Mouse (Mus musculus) MEL (cell line): ENCODE measurements around the gene Myo1h. TPM values are rescaled to one million over a fixed set of nuclear protein-coding genes. Genes with fewer than 3 reads are reported as not detected.

Experiments used
- DNase-seq: peaks from one replicate; pipeline ENCODE4 v3.0.0; 2011; ENCODE audit warnings: low read depth, low spot score
- H3K27ac ChIP-seq: 2 replicates; pipeline ENCODE4 v1.5.1; 2012; ENCODE audit warnings: low read depth, mild to moderate bottlenecking, control low read depth, low read length, moderate library complexity; ENCODE audit not compliant: control insufficient read depth
- H3K27me3 ChIP-seq, 2 experiments: fragments of 150-350 bp in 1 of 2; sonication (generic) in 1 of 2; 2 replicates each; pipeline ENCODE4 v1.6.1; 2012; ENCODE audit warnings: low read length in 2 of 2, mild to moderate bottlenecking in 2 of 2, improper control_type of control experiment in 1 of 2, moderate library complexity in 1 of 2; ENCODE audit not compliant: insufficient read depth in 2 of 2, control insufficient read depth in 1 of 2
- H3K36me3 ChIP-seq, 2 experiments: 2 replicates each; pipeline ENCODE4 v1.6.1; 2012 to 2014; ENCODE audit warnings: low read length in 2 of 2, improper control_type of control experiment in 1 of 2, inconsistent platforms in 1 of 2, mild to moderate bottlenecking in 1 of 2; ENCODE audit not compliant: insufficient read depth in 2 of 2, control insufficient read depth in 1 of 2
- H3K4me1 ChIP-seq, 2 experiments: fragments of 150-350 bp in 1 of 2; sonication (generic) in 1 of 2; 2 replicates each; pipeline ENCODE4 v1.6.1; 2012; ENCODE audit warnings: low read length in 2 of 2, improper control_type of control experiment in 1 of 2, mild to moderate bottlenecking in 1 of 2; ENCODE audit not compliant: insufficient read depth in 2 of 2, control insufficient read depth in 1 of 2
- H3K4me3 ChIP-seq, 2 experiments: fragments of 150-350 bp in 1 of 2; sonication (generic) in 1 of 2; 2 replicates each; pipeline ENCODE4 v1.5.1; 2012; ENCODE audit warnings: low read depth in 2 of 2, low read length in 2 of 2, mild to moderate bottlenecking in 2 of 2, moderate library complexity in 2 of 2, control low read depth in 1 of 2, improper control_type of control experiment in 1 of 2; ENCODE audit not compliant: control insufficient read depth in 1 of 2, insufficient read depth in 1 of 2
- H3K79me2 ChIP-seq: 2 replicates; pipeline ENCODE4 v1.6.1; 2012; ENCODE audit warnings: mild to moderate bottlenecking, low read length, moderate library complexity; ENCODE audit not compliant: control insufficient read depth, poor library complexity, insufficient read depth
- H3K9ac ChIP-seq: 2 replicates; pipeline ENCODE4 v1.6.1; 2012; ENCODE audit warnings: low read depth, mild to moderate bottlenecking, control low read depth, low read length, moderate library complexity; ENCODE audit not compliant: control insufficient read depth, poor library complexity, severe bottlenecking
- H3K9me3 ChIP-seq: fragments of 150-350 bp; sonication (generic); replicated peaks from 2 replicates; pipeline ENCODE4 v1.6.1; 2012; ENCODE audit warnings: mild to moderate bottlenecking, low read length, improper control_type of control experiment, moderate library complexity; ENCODE audit not compliant: insufficient read depth
- BHLHE40 ChIP-seq: IDR thresholded peaks from 2 replicates; pipeline ENCODE4 v1.6.1; 2012; ENCODE audit warnings: low read depth, mild to moderate bottlenecking, inconsistent platforms, low read length, improper control_type of control experiment, borderline replicate concordance
- CHD2 ChIP-seq: IDR thresholded peaks from 2 replicates; pipeline ENCODE4 v1.6.1; 2011; ENCODE audit warnings: low read length, improper control_type of control experiment
- CTCF ChIP-seq, 3 experiments: IDR thresholded peaks in 2 of 3; conservative IDR thresholded peaks in 1 of 3; 2 replicates each; pipeline ENCODE4 v1.5.1; 2011 to 2012; ENCODE audit warnings: low read length in 3 of 3, low read depth in 2 of 3, mild to moderate bottlenecking in 2 of 3, improper control_type of control experiment in 1 of 3, inconsistent platforms in 1 of 3, mixed read lengths in 1 of 3, moderate library complexity in 1 of 3; ENCODE audit not compliant: control insufficient read depth in 1 of 3, insufficient read depth in 1 of 3, poor library complexity in 1 of 3, severe bottlenecking in 1 of 3
- EP300 ChIP-seq, 2 experiments: IDR thresholded peaks; 2 replicates each; pipeline ENCODE4 v1.6.1; 2011; ENCODE audit warnings: improper control_type of control experiment in 2 of 2, low read length in 2 of 2, low read depth in 1 of 2, mild to moderate bottlenecking in 1 of 2
- GABPA ChIP-seq: IDR thresholded peaks from 2 replicates; pipeline ENCODE4 v1.6.1; 2012; ENCODE audit warnings: low read depth, mild to moderate bottlenecking, inconsistent platforms, low read length, improper control_type of control experiment, moderate library complexity
- JUND ChIP-seq: IDR thresholded peaks from 2 replicates; pipeline ENCODE4 v1.6.1; 2011; ENCODE audit warnings: low read depth, mild to moderate bottlenecking, improper control_type of control experiment, low read length
- KAT2A ChIP-seq: conservative IDR thresholded peaks from 2 replicates; pipeline ENCODE4 v1.6.1; 2012; ENCODE audit warnings: low read depth, low read length, improper control_type of control experiment, inconsistent platforms
- MAX ChIP-seq: IDR thresholded peaks from 2 replicates; pipeline ENCODE4 v1.6.1; 2011; ENCODE audit warnings: low read length, improper control_type of control experiment
- MEF2A ChIP-seq: IDR thresholded peaks from 2 replicates; pipeline ENCODE4 v1.6.1; 2014; ENCODE audit warnings: low read depth, mild to moderate bottlenecking, inconsistent platforms, low read length, improper control_type of control experiment; ENCODE audit not compliant: poor library complexity, insufficient replicate concordance, severe bottlenecking; ENCODE audit errors: extremely low read depth
- MXI1 ChIP-seq: IDR thresholded peaks from 2 replicates; pipeline ENCODE4 v1.6.1; 2011; ENCODE audit warnings: mild to moderate bottlenecking, low read depth, low read length, improper control_type of control experiment
- MYB ChIP-seq: IDR thresholded peaks from 2 replicates; pipeline ENCODE4 v1.6.1; 2011; ENCODE audit warnings: mild to moderate bottlenecking, low read depth, low read length, improper control_type of control experiment
- MYC ChIP-seq: IDR thresholded peaks from 2 replicates; pipeline ENCODE4 v1.6.1; 2011; ENCODE audit warnings: low read depth, mild to moderate bottlenecking, low read length, improper control_type of control experiment, moderate library complexity
- NELFE ChIP-seq: IDR thresholded peaks from 2 replicates; pipeline ENCODE4 v1.6.1; 2011; ENCODE audit warnings: low read depth, low read length, improper control_type of control experiment
- NRF1 ChIP-seq: IDR thresholded peaks from 2 replicates; pipeline ENCODE4 v1.6.1; 2014; ENCODE audit warnings: low read depth, mild to moderate bottlenecking, inconsistent platforms, low read length, improper control_type of control experiment, moderate library complexity; ENCODE audit not compliant: poor library complexity, insufficient read depth, severe bottlenecking
- POLR2A ChIP-seq, 2 experiments: IDR thresholded peaks; 2 replicates each; pipeline ENCODE4 v1.6.1; 2011 to 2012; ENCODE audit warnings: low read length in 2 of 2, mild to moderate bottlenecking in 2 of 2, control low read depth in 1 of 2, improper control_type of control experiment in 1 of 2, low read depth in 1 of 2, moderate library complexity in 1 of 2; ENCODE audit not compliant: control insufficient read depth in 1 of 2, insufficient read depth in 1 of 2, poor library complexity in 1 of 2
- POLR2AphosphoS5 ChIP-seq: IDR thresholded peaks from 2 replicates; pipeline ENCODE4 v1.6.1; 2012; ENCODE audit warnings: low read depth, borderline replicate concordance, mild to moderate bottlenecking, inconsistent platforms, low read length, moderate library complexity, mixed read lengths
- SIN3A ChIP-seq: IDR thresholded peaks from 2 replicates; pipeline ENCODE4 v1.6.1; 2012; ENCODE audit warnings: low read length, improper control_type of control experiment, inconsistent platforms
- SMC3 ChIP-seq: IDR thresholded peaks from 2 replicates; pipeline ENCODE4 v1.6.1; 2011; ENCODE audit warnings: low read depth, low read length, improper control_type of control experiment
- TAL1 ChIP-seq: IDR thresholded peaks from 2 replicates; pipeline ENCODE4 v1.6.1; 2012; ENCODE audit warnings: mild to moderate bottlenecking, inconsistent platforms, low read length, moderate library complexity, mixed read lengths
- UBTF ChIP-seq: IDR thresholded peaks from 2 replicates; pipeline ENCODE4 v1.6.1; 2012; ENCODE audit warnings: low read depth, mild to moderate bottlenecking, inconsistent platforms, low read length, improper control_type of control experiment, moderate library complexity, borderline replicate concordance; ENCODE audit not compliant: insufficient read depth
- USF1 ChIP-seq: IDR thresholded peaks from 2 replicates; pipeline ENCODE4 v1.6.1; 2014; ENCODE audit warnings: low read depth, mild to moderate bottlenecking, inconsistent platforms, low read length, improper control_type of control experiment, moderate library complexity
- ZC3H11A ChIP-seq: IDR thresholded peaks from 2 replicates; pipeline ENCODE4 v1.6.1; 2012; ENCODE audit warnings: low read depth, mild to moderate bottlenecking, inconsistent platforms, low read length, improper control_type of control experiment
- ZKSCAN1 ChIP-seq: IDR thresholded peaks from 2 replicates; pipeline ENCODE4 v1.6.1; 2012; ENCODE audit warnings: low read depth, mild to moderate bottlenecking, inconsistent platforms, low read length, improper control_type of control experiment, moderate library complexity
- ZMIZ1 ChIP-seq: IDR thresholded peaks from 2 replicates; pipeline ENCODE4 v1.6.1; 2012; ENCODE audit warnings: low read depth, mild to moderate bottlenecking, inconsistent platforms, low read length, improper control_type of control experiment, moderate library complexity
- ZNF384 ChIP-seq: IDR thresholded peaks from 2 replicates; pipeline ENCODE4 v1.6.1; 2012; ENCODE audit warnings: low read depth, mild to moderate bottlenecking, inconsistent platforms, low read length, improper control_type of control experiment
- polyA plus RNA-seq, 2 experiments: library from polyadenylated mRNA; stranded (reverse) in 1 of 2; unstranded in 1 of 2; fragments of >175 nt in 1 of 2; fragments of >200 nt in 1 of 2; gene quantifications; 2 replicates each; pipeline versions ENCODE4 v1.2.1 to v1.2.4; 2012; ENCODE audit warnings: low replicate concordance in 2 of 2, low read depth in 1 of 2; ENCODE audit not compliant: insufficient read length in 2 of 2, insufficient read depth in 1 of 2, missing spikeins in 1 of 2
- total RNA-seq: library from RNA; depleted of rRNA; stranded (reverse); fragments of 300-350 nt; gene quantifications from 2 replicates; pipeline ENCODE4 v1.2.3, GENCODE M21; 2012

Myo1h gene
- total and polyA plus RNA-seq, 3 experiments = 0.33 to 4.6 TPM; not detected in 1

DNA sequence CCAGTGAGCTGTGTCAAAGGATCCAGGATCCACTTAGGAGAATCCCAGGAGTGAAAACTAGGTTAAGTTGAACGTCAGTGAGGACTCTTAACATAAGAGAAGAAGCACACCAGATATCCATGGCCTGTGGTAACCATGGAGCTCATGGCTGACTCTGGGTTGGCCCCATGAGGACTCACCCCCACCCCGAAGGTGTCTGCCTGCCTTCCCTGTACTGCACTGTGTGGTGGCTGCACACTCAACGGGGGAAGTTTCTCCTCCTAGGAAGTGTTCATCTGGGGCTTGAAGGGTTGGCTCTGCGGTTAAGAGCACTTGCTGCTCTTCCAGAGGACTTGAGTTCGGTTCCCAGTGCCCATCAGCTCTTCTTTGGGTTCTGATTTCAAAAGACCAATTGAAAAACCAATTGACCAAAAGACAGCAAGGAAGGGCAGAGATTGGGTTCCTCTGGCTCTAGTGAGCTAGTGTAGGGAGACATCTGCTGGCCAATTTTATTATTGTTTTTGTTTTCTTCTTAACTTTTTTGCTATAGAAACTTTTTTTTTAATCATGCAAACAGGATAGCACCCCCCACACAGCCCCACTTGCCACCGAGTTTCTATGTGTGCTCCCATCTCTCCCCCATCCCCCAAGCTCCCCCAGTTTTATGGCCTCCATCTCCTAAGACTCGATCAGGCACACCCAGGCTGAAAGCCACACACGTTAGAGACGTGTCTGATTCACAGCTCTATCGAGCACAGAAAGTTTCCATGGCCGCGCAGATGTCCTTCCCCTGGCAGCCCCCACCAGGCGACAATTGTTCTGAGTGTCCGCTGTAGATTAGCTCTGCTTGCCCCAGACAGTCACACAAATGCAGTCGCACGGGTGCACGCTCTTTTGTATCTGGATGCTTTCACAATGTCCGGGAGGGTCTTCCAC lies 20.1 kb downstream of the Myo1h start (continued):
- TF ChIP-seq MEF2A = no peak
- TF ChIP-seq MYB = no peak
- no peak for TF ChIP-seq CHD2
- TF ChIP-seq SMC3 = peak; percentile 94
- no peak for TF ChIP-seq SIN3A
- no peak for TF ChIP-seq GABPA
- TF ChIP-seq JUND = no peak
- peak; percentile 87 for TF ChIP-seq ZNF384
- peak; percentile 43 to 93 (median 47) for TF ChIP-seq CTCF (IDR thresholded peaks at IDR 0.05 in 2 of 3, conservative IDR thresholded peaks at IDR 0.05 in 1 of 3; ENCODE audit: control insufficient read depth in 1 of 3, insufficient read depth in 1 of 3, low read depth in 2 of 3, low read length in 3 of 3, poor library complexity in 1 of 3, severe bottlenecking in 1 of 3)
- no peak for TF ChIP-seq TAL1
- TF ChIP-seq ZKSCAN1 = no peak
- no peak for TF ChIP-seq POLR2AphosphoS5
- no peak for TF ChIP-seq MXI1
- peak; percentile 93 for TF ChIP-seq ZC3H11A
- no peak for TF ChIP-seq USF1
- TF ChIP-seq NRF1 = no peak
- no peak for TF ChIP-seq NELFE
- no peak for TF ChIP-seq ZMIZ1
- no peak for TF ChIP-seq KAT2A

GRCm38 (mm10) chr5:114309680-114310036 lies 20.7 kb downstream of the Myo1h start:
- Histone ChIP-seq H3K9me3 (no peaks in the 10 kb centered on the region), H3K9ac (no peak overlapping the region), H3K36me3 (no peaks in the 10 kb centered on the region), H3K4me3 (no peak overlapping the region), H3K4me1 (no peaks in the 10 kb centered on the region), H3K79me2 (no peaks in the 10 kb centered on the region), H3K27me3 (no peaks in the 10 kb centered on the region), H3K27ac (no peak overlapping the region)
- TF ChIP-seq UBTF (no peak), NRF1 (no peak), POLR2A (IDR thresholded peaks at IDR 0.05; ENCODE audit: control insufficient read depth in 1 of 2, insufficient read depth in 1 of 2, low read depth in 1 of 2, low read length in 2 of 2, poor library complexity in 1 of 2) (no peak), MYC (no peak), BHLHE40 (no peak), MAX (no peak), TAL1 (no peak), ZC3H11A (no peak), EP300 (IDR thresholded peaks at IDR 0.05; ENCODE audit: low read depth in 1 of 2, low read length in 2 of 2) (no peak), ZKSCAN1 (no peak), SIN3A (no peak), ZNF384 (no peak), POLR2AphosphoS5 (no peak), MYB (no peak)
- DNase-seq = no peak
